Mouse (Mus musculus) small intestine, adult 2 months (tissue): ENCODE data around the gene Rab6b.

Experiments used
- CTCF ChIP-seq: fragments of 200-500 bp; IDR thresholded peaks from 2 replicates; pipeline ENCODE4 v1.5.1; 2012; ENCODE audit warnings: low read depth, mild to moderate bottlenecking, control low read depth, inconsistent platforms, low read length, moderate library complexity, mixed read lengths; ENCODE audit not compliant: insufficient replicate concordance, insufficient read length; ENCODE audit errors: extremely low read depth
- POLR2A ChIP-seq: fragments of 200-500 bp; IDR thresholded peaks from 2 replicates; pipeline ENCODE4 v1.6.1; 2012; ENCODE audit warnings: low read depth, mild to moderate bottlenecking, control low read depth, inconsistent platforms, low read length, moderate library complexity

DNA sequence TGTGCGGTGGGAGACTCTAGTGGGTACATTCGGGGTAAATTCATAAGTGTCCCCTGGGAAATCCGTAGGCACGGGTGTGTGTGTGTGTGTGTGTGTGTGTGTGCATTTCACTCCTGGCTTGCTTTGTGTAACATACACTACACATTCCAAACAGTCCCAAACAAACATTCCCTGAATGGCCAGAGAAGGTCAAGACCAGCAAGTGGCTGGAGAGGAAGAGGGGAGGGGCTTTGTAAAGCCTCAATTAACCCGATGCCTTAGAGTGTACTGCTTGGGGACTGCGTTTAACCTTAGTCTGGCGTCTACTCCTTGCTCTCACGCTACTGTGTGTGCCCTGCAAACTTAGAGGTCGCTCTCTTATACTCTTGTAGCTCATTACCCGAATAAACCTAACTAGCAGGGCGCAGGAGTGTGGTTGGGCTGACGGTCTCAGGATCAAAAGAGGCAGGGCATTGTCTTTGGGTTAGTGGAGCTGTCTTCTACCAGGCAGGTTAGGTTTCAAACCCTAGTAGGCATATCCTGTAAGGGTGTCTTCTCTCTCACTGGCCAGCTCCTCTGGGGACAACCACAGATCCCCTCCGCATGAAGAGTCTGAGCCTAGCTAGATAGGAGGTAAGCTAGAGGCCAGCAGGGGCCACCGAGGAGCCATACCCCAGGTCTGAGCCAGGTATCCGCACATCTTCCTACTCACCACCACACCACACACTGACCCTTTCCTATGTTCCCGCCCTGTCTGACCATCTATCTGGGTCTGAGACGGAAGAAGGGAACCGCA, 673 bp upstream of the Rab6b start:
- TF ChIP-seq CTCF: no peak
- no peak for TF ChIP-seq POLR2A
